Mouse (Mus musculus): ENCODE measurements at regions not wholly inside any gene's neighbourhood (a gene's known extent, or its start where the extent isn't known, plus 50 kb on each side); places are given as distances from the start of the nearest gene placed in this dataset.

DNA sequence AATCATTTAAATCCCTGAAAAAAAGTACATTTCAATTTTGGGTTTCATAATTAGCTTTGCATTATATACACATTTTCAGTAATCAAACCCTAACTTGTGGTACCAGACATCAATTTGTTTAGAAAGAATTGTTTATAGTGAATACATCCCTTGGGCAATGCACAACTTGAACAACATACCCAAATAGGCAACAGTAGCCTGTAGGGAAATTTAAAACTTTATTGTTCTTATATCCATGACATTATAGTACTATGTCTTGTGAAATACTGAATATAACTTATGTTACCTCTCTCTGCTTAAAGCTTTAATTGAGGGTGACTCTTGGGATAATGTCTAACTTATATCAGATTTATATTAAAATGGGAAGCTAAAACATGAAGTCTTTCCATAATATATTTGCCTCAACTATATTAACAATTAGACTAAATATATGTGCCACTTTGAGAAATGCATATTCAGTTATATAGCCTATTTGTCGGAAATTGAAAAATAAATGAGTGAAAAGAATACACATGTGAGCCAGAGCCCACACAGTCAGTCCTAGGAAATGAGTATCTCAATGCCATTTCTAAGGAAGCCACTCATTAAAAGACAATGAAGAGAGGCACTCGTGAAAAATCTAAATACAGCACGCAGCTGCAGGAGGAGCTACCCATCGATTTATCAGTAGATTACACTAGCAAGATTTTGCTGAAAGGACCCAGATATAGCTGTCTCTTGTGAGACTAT is 458.1 kb upstream of the Slitrk6 start:
- no peaks in the 10 kb centered on the region for H3K4me1 ChIP-seq (ENCODE audit: control insufficient read depth, insufficient read depth, low read length)
- no peak for TF ChIP-seq POLR2A (IDR thresholded peaks at IDR 0.05; ENCODE audit: insufficient read depth, low read length)
- TF ChIP-seq EP300 (IDR thresholded peaks at IDR 0.05; ENCODE audit: insufficient read depth, low read depth, low read length) = no peak
- no peak for TF ChIP-seq CTCF (IDR thresholded peaks at IDR 0.05; ENCODE audit: low read depth, low read length)
- no peak overlapping the region for H3K4me3 ChIP-seq (ENCODE audit: low read depth, low read length)
- H3K9me3 ChIP-seq (replicated peaks; ENCODE audit: control insufficient read depth, insufficient read depth, low read length, poor library complexity, severe bottlenecking) = no peaks in the 10 kb centered on the region
- no peak overlapping the region for H3K27ac ChIP-seq (ENCODE audit: insufficient read depth, low read length)
- H3K36me3 ChIP-seq (ENCODE audit: control insufficient read depth, insufficient read depth, low read length, poor library complexity, severe bottlenecking) = no peaks in the 10 kb centered on the region
- H3K9ac ChIP-seq (ENCODE audit: low read depth, poor library complexity, severe bottlenecking) = no peak overlapping the region
- H3K27me3 ChIP-seq (ENCODE audit: control insufficient read depth, insufficient read depth, low read length, poor library complexity, severe bottlenecking) = no peaks in the 10 kb centered on the region

DNA sequence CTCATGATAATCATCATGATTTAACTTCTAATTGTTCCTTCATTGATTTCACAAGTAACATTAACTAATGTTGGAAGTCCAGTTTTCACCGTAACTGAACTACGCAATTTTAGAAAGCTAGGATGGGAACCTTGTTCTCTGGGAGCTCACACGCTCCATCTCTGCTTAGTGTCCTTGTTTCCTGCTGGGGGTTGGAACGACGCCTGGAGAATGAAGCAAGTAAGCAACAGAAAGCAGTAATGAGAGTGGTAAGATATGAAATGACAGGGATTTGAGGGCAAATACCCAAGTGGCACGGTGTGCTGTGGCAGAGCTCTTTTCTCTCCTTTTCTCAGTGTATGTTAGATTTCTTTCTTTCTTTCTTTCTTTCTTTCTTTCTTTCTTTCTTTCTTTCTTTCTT is 448.0 kb upstream of the Slitrk5 start:
- H3K27me3 ChIP-seq (ENCODE audit: control insufficient read depth, insufficient read depth, low read length, poor library complexity, severe bottlenecking) = no peaks in the 10 kb centered on the region
- no peak overlapping the region for H3K9ac ChIP-seq (ENCODE audit: low read depth, poor library complexity, severe bottlenecking)
- no peak for TF ChIP-seq EP300 (IDR thresholded peaks at IDR 0.05; ENCODE audit: insufficient read depth, low read depth, low read length)
- TF ChIP-seq CTCF (IDR thresholded peaks at IDR 0.05; ENCODE audit: low read depth, low read length) = no peak
- TF ChIP-seq POLR2A (IDR thresholded peaks at IDR 0.05; ENCODE audit: insufficient read depth, low read length) = no peak
- no peaks in the 10 kb centered on the region for H3K9me3 ChIP-seq (replicated peaks; ENCODE audit: control insufficient read depth, insufficient read depth, low read length, poor library complexity, severe bottlenecking)
- no peak overlapping the region for H3K4me3 ChIP-seq (ENCODE audit: low read depth, low read length)
- H3K27ac ChIP-seq (ENCODE audit: insufficient read depth, low read length) = no peak overlapping the region
- H3K36me3 ChIP-seq (ENCODE audit: control insufficient read depth, insufficient read depth, low read length, poor library complexity, severe bottlenecking) = no peaks in the 10 kb centered on the region
- no peaks in the 10 kb centered on the region for H3K4me1 ChIP-seq (ENCODE audit: control insufficient read depth, insufficient read depth, low read length)

DNA sequence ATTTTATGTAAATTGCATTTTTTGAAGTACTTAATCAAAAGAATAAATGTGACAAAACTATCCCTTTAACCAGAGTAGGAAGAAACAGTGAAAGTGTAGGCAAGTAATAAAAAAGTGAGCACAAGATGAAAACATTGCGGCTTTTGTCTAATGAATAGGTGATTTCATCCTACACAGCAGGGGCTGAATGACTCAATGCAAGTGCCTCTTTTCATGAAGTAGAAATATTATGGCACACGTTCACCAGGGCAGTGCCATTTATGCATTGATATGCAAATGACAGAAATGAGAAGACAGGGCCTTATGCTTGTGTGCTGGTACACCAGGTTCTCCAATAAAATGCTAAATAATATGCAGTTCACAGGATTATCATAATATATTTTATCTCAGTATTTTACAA is 435.8 kb upstream of the Slitrk5 start:
- Histone ChIP-seq H3K36me3 (ENCODE audit: control insufficient read depth, insufficient read depth, low read length, poor library complexity, severe bottlenecking) (no peaks in the 10 kb centered on the region), H3K9ac (ENCODE audit: low read depth, poor library complexity, severe bottlenecking) (no peak overlapping the region), H3K4me3 (ENCODE audit: low read depth, low read length) (no peak overlapping the region), H3K27me3 (ENCODE audit: control insufficient read depth, insufficient read depth, low read length, poor library complexity, severe bottlenecking) (no peaks in the 10 kb centered on the region), H3K9me3 (replicated peaks; ENCODE audit: control insufficient read depth, insufficient read depth, low read length, poor library complexity, severe bottlenecking) (no peaks in the 10 kb centered on the region), H3K4me1 (ENCODE audit: control insufficient read depth, insufficient read depth, low read length) (no peaks in the 10 kb centered on the region), H3K27ac (ENCODE audit: insufficient read depth, low read length) (no peak overlapping the region)
- TF ChIP-seq POLR2A (IDR thresholded peaks at IDR 0.05; ENCODE audit: insufficient read depth, low read length) = no peak
- TF ChIP-seq EP300 (IDR thresholded peaks at IDR 0.05; ENCODE audit: insufficient read depth, low read depth, low read length) = no peak
- TF ChIP-seq CTCF (IDR thresholded peaks at IDR 0.05; ENCODE audit: low read depth, low read length) = no peak

DNA sequence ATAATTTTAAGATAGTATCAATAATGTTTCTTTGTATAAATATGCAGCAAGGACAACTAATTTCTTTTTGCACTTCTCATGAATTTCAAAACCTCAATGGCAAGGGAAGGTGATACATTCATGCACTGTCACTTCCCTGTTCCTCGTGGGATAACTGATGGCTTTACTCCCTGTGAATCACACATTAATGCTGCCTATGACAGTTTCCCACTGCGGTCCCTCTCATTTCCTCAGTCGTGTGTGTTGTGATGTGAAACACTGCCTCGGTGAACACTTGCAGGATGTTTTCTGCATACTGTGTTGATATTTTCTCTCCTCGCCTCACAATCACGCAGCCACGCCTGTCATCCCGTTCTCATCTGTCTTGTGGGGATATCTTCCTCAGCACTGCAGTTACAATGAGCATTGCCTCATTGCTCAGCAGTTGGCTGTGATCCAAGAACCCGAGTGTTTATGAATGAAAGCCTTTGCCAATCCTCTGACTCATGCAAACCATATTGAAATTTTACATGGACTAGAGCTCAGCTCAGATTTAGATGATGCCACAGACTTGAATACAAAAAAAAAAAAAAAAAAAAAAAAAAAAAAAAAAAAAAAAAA is 425.4 kb upstream of the Slitrk5 start:
- Histone ChIP-seq H3K9ac (ENCODE audit: low read depth, poor library complexity, severe bottlenecking) (no peak overlapping the region), H3K4me3 (ENCODE audit: low read depth, low read length) (no peak overlapping the region), H3K27ac (ENCODE audit: insufficient read depth, low read length) (no peak overlapping the region), H3K9me3 (replicated peaks; ENCODE audit: control insufficient read depth, insufficient read depth, low read length, poor library complexity, severe bottlenecking) (no peaks in the 10 kb centered on the region), H3K4me1 (ENCODE audit: control insufficient read depth, insufficient read depth, low read length) (no peaks in the 10 kb centered on the region), H3K36me3 (ENCODE audit: control insufficient read depth, insufficient read depth, low read length, poor library complexity, severe bottlenecking) (no peaks in the 10 kb centered on the region), H3K27me3 (ENCODE audit: control insufficient read depth, insufficient read depth, low read length, poor library complexity, severe bottlenecking) (no peaks in the 10 kb centered on the region)
- TF ChIP-seq POLR2A (IDR thresholded peaks at IDR 0.05; ENCODE audit: insufficient read depth, low read length) (no peak), CTCF (IDR thresholded peaks at IDR 0.05; ENCODE audit: low read depth, low read length) (no peak), EP300 (IDR thresholded peaks at IDR 0.05; ENCODE audit: insufficient read depth, low read depth, low read length) (no peak)

DNA sequence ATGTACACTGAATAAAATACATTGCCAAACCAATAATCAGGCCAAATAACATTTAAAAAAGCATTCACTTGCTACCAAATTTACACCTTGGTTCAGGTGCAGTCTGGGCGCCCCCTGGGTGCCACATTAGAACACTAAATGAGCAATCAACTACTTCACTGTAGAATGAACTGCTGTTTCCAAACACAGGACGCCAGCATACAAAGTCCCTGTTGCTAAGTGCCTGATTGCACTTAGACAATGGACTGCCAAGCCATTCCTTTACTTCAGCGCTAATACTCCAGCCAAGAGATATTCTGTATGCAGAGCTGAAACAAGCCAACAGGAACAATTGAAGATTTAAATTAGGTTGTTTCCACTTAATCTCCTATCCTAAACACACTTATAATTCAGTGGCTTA is 421.7 kb upstream of the Slitrk5 start:
- no peaks in the 10 kb centered on the region for H3K4me1 ChIP-seq (ENCODE audit: control insufficient read depth, insufficient read depth, low read length)
- no peaks in the 10 kb centered on the region for H3K36me3 ChIP-seq (ENCODE audit: control insufficient read depth, insufficient read depth, low read length, poor library complexity, severe bottlenecking)
- no peak overlapping the region for H3K4me3 ChIP-seq (ENCODE audit: low read depth, low read length)
- H3K27ac ChIP-seq (ENCODE audit: insufficient read depth, low read length) = no peak overlapping the region
- no peaks in the 10 kb centered on the region for H3K27me3 ChIP-seq (ENCODE audit: control insufficient read depth, insufficient read depth, low read length, poor library complexity, severe bottlenecking)
- TF ChIP-seq EP300 (IDR thresholded peaks at IDR 0.05; ENCODE audit: insufficient read depth, low read depth, low read length) = no peak
- TF ChIP-seq CTCF (IDR thresholded peaks at IDR 0.05; ENCODE audit: low read depth, low read length) = no peak
- no peak for TF ChIP-seq POLR2A (IDR thresholded peaks at IDR 0.05; ENCODE audit: insufficient read depth, low read length)
- H3K9me3 ChIP-seq (replicated peaks; ENCODE audit: control insufficient read depth, insufficient read depth, low read length, poor library complexity, severe bottlenecking) = no peaks in the 10 kb centered on the region
- no peak overlapping the region for H3K9ac ChIP-seq (ENCODE audit: low read depth, poor library complexity, severe bottlenecking)

DNA sequence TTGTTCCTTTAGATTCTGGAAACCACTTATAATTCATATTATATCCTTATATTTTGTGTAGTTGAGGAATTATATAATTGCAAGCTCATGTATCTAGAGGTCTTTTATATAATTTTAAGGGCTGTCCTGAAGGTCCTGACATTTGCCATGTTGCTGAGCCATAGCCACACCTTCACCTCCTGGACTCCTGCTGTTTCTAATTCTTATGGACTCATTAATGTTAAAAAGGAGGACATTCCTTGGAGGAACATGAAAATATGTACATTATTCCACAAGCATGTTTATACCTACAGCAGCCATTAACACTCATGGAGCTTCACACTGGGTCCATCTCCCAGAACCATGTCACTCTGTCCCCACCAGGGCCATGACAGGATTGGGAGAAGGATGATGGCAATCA is 413.2 kb upstream of the Slitrk5 start:
- no peaks in the 10 kb centered on the region for H3K36me3 ChIP-seq (ENCODE audit: control insufficient read depth, insufficient read depth, low read length, poor library complexity, severe bottlenecking)
- H3K27ac ChIP-seq (ENCODE audit: insufficient read depth, low read length) = no peak overlapping the region
- TF ChIP-seq CTCF (IDR thresholded peaks at IDR 0.05; ENCODE audit: low read depth, low read length) = no peak
- TF ChIP-seq POLR2A (IDR thresholded peaks at IDR 0.05; ENCODE audit: insufficient read depth, low read length) = no peak
- TF ChIP-seq EP300 (IDR thresholded peaks at IDR 0.05; ENCODE audit: insufficient read depth, low read depth, low read length) = no peak
- peaks cover 1% of the 10 kb centered on the region for H3K4me1 ChIP-seq (ENCODE audit: control insufficient read depth, insufficient read depth, low read length)
- no peaks in the 10 kb centered on the region for H3K27me3 ChIP-seq (ENCODE audit: control insufficient read depth, insufficient read depth, low read length, poor library complexity, severe bottlenecking)
- H3K4me3 ChIP-seq (ENCODE audit: low read depth, low read length) = no peak overlapping the region
- no peaks in the 10 kb centered on the region for H3K9me3 ChIP-seq (replicated peaks; ENCODE audit: control insufficient read depth, insufficient read depth, low read length, poor library complexity, severe bottlenecking)
- H3K9ac ChIP-seq (ENCODE audit: low read depth, poor library complexity, severe bottlenecking) = no peak overlapping the region
